Mouse (Mus musculus): Measurements from ENCODE around the gene Rpl37. TPM values are rescaled to one million over a fixed set of nuclear protein-coding genes. Genes with fewer than 3 reads are reported as not detected.

The Rpl37 gene
- total and polyA plus RNA-seq, 3 experiments = 646 to 1,787 (median 1,083) TPM

DNA sequence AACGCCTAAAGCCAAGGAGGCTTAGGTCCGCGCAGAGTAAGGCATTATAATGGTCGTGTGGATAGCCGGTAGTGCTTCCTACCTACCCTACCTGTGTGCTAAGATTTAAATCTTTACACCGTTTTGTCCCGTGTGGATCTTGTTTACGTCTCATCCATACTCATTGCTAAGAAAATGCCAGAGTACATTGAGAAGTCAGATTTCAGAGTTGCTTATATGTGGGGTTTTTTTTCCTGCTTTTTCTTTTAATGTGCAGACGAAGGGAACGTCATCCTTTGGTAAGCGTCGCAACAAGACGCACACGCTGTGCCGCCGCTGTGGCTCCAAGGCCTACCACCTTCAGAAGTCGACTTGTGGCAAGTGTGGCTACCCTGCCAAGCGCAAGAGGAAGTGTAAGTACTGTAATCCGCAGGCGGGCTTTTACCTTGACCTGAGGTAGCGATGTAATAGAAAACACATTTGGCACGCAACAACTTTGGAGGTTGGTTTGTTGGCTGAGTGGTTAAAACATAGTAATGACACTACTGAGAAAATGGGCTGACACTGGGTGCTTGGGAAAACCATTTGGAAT, 671 bp downstream of the Rpl37 start:
- no peak for DNase-seq (ENCODE audit: extremely low read depth)

DNA sequence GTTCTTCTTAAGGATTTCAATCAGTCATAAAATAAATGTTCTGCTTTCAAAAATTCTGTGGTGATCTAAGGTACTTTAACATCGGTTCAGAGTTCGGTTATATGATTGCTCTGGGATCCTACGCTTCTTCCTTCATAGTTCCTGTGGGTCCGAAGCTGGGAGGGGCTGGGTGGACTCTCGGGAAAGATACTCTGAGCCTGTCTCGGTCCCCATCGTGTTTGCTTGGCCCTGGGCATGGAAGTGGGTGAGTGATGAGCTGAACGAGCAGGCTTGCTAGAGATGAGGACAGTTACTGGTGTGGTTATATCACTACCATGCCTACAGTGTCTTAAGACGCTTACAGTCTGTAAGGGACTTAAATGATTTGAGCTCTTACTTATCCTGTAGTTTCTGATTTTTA, 2.2 kb downstream of the Rpl37 start:
- peaks cover 54 to 60% of the 10 kb centered on the region in 2 experiments for H3K36me3 ChIP-seq (replicated peaks in 1 of 2; ENCODE audit: control insufficient read depth in 1 of 2, insufficient read depth in 1 of 2, low read length in 1 of 2)
- H3K27me3 ChIP-seq (replicated peaks) = no peaks in the 10 kb centered on the region
- no peak overlapping the region for H3K27ac ChIP-seq (ENCODE audit: insufficient read depth, low read depth)
- no peak for DNase-seq (ENCODE audit: extremely low read depth)
- H3K9ac ChIP-seq (ENCODE audit: insufficient read depth, low read depth) = peak overlapping the region; percentile 96; the same call in 1 of the 2 replicates
- peak overlapping the region in 2 of 3 experiments; percentile 22 to 78 for H3K4me3 ChIP-seq (replicated peaks in 1 of 3; ENCODE audit: low read depth in 2 of 3, low read length in 2 of 3, poor library complexity in 1 of 3)
- H3K9me3 ChIP-seq (replicated peaks; ENCODE audit: low read length) = no peaks in the 10 kb centered on the region
- H3K4me1 ChIP-seq (ENCODE audit: control insufficient read depth in 1 of 2, insufficient read depth in 2 of 2) = peaks cover 3 to 36% of the 10 kb centered on the region in 2 experiments; a peak in 2 of 4 replicates
- no peak for TF ChIP-seq CHD1 (IDR thresholded peaks at IDR 0.05; ENCODE audit: low read depth, low read length)
- 0 out of 2 replicates have a peak, but pooled peaks have one; percentile 4 for TF ChIP-seq POLR2A (IDR thresholded peaks at IDR 0.05; ENCODE audit: low read depth, low read length)
- in situ Hi-C loops (cut with MboI; ENCODE audit: low pct_ligation_motif_present, low pct_unique_long_range_greater_than_20kb, low sequenced_read_pairs) = loop anchor here (25.0 kb wide), 1 partner anchor 1081 kb away; the partner anchor contains the start of gene Oxct1
- dilution Hi-C loops (cut with MboI; ENCODE audit: extremely low pct_ligation_motif_present, extremely low pct_unique_long_range_greater_than_20kb, low sequenced_read_pairs) = no loop called here
- peaks cover 35% of the 10 kb centered on the region for H3K79me2 ChIP-seq (replicated peaks; ENCODE audit: control insufficient read depth, extremely low read depth, insufficient read depth, poor library complexity, severe bottlenecking)
- peak overlapping the region; percentile 61 for H3K4me2 ChIP-seq (ENCODE audit: insufficient read depth, low read depth, poor library complexity, severe bottlenecking)

More for the DNA sequence above, 671 bp downstream of the Rpl37 start:
- dilution Hi-C loops (cut with MboI; ENCODE audit: extremely low pct_ligation_motif_present, extremely low pct_unique_long_range_greater_than_20kb, low sequenced_read_pairs) (no loop called here), in situ Hi-C loops (cut with MboI; ENCODE audit: low pct_ligation_motif_present, low pct_unique_long_range_greater_than_20kb, low sequenced_read_pairs) (loop anchor here (25.0 kb wide), 1 partner anchor 1080 kb away; the partner anchor contains the start of gene Oxct1)
- no peaks in the 10 kb centered on the region for H3K27me3 ChIP-seq (replicated peaks)
- peaks cover 45 to 49% of the 10 kb centered on the region in 2 experiments for H3K36me3 ChIP-seq (replicated peaks in 1 of 2; ENCODE audit: control insufficient read depth in 1 of 2, insufficient read depth in 1 of 2, low read length in 1 of 2)
- H3K79me2 ChIP-seq (replicated peaks; ENCODE audit: control insufficient read depth, extremely low read depth, insufficient read depth, poor library complexity, severe bottlenecking) = peaks cover 35% of the 10 kb centered on the region
- peaks cover 3 to 36% of the 10 kb centered on the region in 2 experiments; a peak in 2 of 4 replicates for H3K4me1 ChIP-seq (ENCODE audit: control insufficient read depth in 1 of 2, insufficient read depth in 2 of 2)
- peak overlapping the region; percentile 88 for H3K4me2 ChIP-seq (ENCODE audit: insufficient read depth, low read depth, poor library complexity, severe bottlenecking)
- peak overlapping the region; percentile 73 for H3K27ac ChIP-seq (ENCODE audit: insufficient read depth, low read depth)
- H3K9ac ChIP-seq (ENCODE audit: insufficient read depth, low read depth) = peak overlapping the region; percentile 96
- 0 out of 2 replicates have a peak, but pooled peaks have one; percentile 38 for TF ChIP-seq CHD1 (IDR thresholded peaks at IDR 0.05; ENCODE audit: low read depth, low read length)
- TF ChIP-seq MAX (IDR thresholded peaks at IDR 0.05; ENCODE audit: low read length) = no peak
- TF ChIP-seq RCOR1 (conservative IDR thresholded peaks at IDR 0.05; ENCODE audit: low read depth, low read length) = no peak
- 0 out of 2 replicates have a peak, but pooled peaks have one; percentile 17 for TF ChIP-seq POLR2A (IDR thresholded peaks at IDR 0.05; ENCODE audit: low read depth, low read length)
- no peak for TF ChIP-seq ZMIZ1 (IDR thresholded peaks at IDR 0.05; ENCODE audit: low read depth, low read length)
- no peak for TF ChIP-seq GABPA (IDR thresholded peaks at IDR 0.05; ENCODE audit: insufficient replicate concordance, low read depth, low read length)
- TF ChIP-seq NELFE (IDR thresholded peaks at IDR 0.05; ENCODE audit: low read depth, low read length) = no peak
- TF ChIP-seq EP300 (IDR thresholded peaks at IDR 0.05; ENCODE audit: low read length) = no peak
- no peak; the same call in 1 of the 2 replicates for TF ChIP-seq SIN3A (IDR thresholded peaks at IDR 0.05; ENCODE audit: low read length)
- no peak for TF ChIP-seq TCF12 (IDR thresholded peaks at IDR 0.05; ENCODE audit: low read depth, low read length)
- no peak for TF ChIP-seq JUND (conservative IDR thresholded peaks at IDR 0.05; ENCODE audit: low read depth, low read length)
- TF ChIP-seq UBTF (IDR thresholded peaks at IDR 0.05; ENCODE audit: low read depth, low read length) = no peak
- TF ChIP-seq ETS1 (conservative IDR thresholded peaks at IDR 0.05; ENCODE audit: low read depth, low read length) = no peak
- no peak for TF ChIP-seq USF1 (IDR thresholded peaks at IDR 0.05; ENCODE audit: low read depth, low read length)
- no peak for TF ChIP-seq PAX5 (IDR thresholded peaks at IDR 0.05; ENCODE audit: low read length)
- TF ChIP-seq CTCF (conservative IDR thresholded peaks at IDR 0.05 in 1 of 2, IDR thresholded peaks at IDR 0.05 in 1 of 2; ENCODE audit: low read depth in 2 of 2, low read length in 2 of 2) = no peak
- TF ChIP-seq KAT2A (IDR thresholded peaks at IDR 0.05; ENCODE audit: insufficient replicate concordance, low read length) = no peak
- H3K4me3 ChIP-seq (replicated peaks in 1 of 3; ENCODE audit: low read depth in 2 of 3, low read length in 2 of 3, poor library complexity in 1 of 3) = peak overlapping the region; percentile 67 to 94 (median 78)
- H3K9me3 ChIP-seq (replicated peaks; ENCODE audit: low read length) = no peaks in the 10 kb centered on the region

Data from CH12.LX (cell line).